Mouse (Mus musculus) left cerebral cortex, postnatal 14 days (tissue): ENCODE measurements around the gene Slc39a13. TPM values are rescaled to one million over a fixed set of nuclear protein-coding genes. Genes with fewer than 3 reads are reported as not detected.
"Not testable (repeated sequence)": the region's sequence is repeated elsewhere in the genome, so short reads cannot be mapped to it uniquely, and the experiment has no call there.

Source experiments
- DNase-seq, 2 experiments: peaks; one replicate each; pipeline ENCODE4 v3.0.0; 2021 to 2022; ENCODE audit warnings: low spot score in 2 of 2, mixed read lengths in 1 of 2
- intact Hi-C: fragments of 180-260 bp; cut with DNase I; formaldehyde crosslinking; loops from one replicate; pipeline ENCODE4 v1.15.1; 2025
- total RNA-seq, 2 experiments: library from RNA; stranded (reverse); gene quantifications; 2 replicates each; pipeline ENCODE4 v1.2.3; 2021

Gene Slc39a13
- total RNA-seq, 2 experiments from 2014 or later = 26.2 to 32.9 TPM

- intact Hi-C loops = no loop called here
- no peak for DNase-seq
Measured at GRCm38 (mm10) chr2:91071059-91071458, 842 bp upstream of the Slc39a13 start.

- intact Hi-C loops = no loop called here
- DNase-seq = no peak
Measured at GRCm38 (mm10) chr2:91069306-91070000, 764 bp downstream of the Slc39a13 start.

GRCm38 (mm10) chr2:91068872-91069165, 1.4 kb downstream of the Slc39a13 start:
- intact Hi-C loops = no loop called here
- no peak for DNase-seq

- DNase-seq = no peak
- intact Hi-C loops = no loop called here
Measured at GRCm38 (mm10) chr2:91068162-91068871, 1.9 kb downstream of the Slc39a13 start.

DNA sequence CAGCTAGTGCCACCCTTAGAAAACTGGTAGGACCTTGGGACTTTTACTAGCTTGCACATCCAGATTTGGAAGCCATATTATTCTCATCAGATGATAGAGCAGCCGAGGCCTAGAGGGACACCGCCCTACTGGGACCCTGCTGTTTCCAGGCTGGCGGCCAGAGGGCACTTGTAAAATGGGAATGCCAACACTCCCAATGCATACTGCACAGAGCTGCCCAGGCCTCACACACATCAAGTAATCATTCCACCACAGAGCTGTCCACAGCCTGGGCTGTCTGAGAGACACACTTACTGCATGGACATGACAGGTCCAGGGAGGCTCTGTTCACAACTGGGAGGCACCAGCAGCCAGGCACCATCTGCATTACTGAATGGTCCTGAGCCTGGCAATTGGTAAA, 3.8 kb downstream of the Slc39a13 start:
- intact Hi-C loops = no loop called here
- no peak for DNase-seq

- DNase-seq = peak; percentile 55 to 72
- intact Hi-C loops = no loop called here
Measured at GRCm38 (mm10) chr2:91065544-91065943, 4.7 kb downstream of the Slc39a13 start.

GRCm38 (mm10) chr2:91064211-91064610, 6.0 kb downstream of the Slc39a13 start:
- intact Hi-C loops = loop anchor here (5.0 kb wide), 1 partner anchor 197 kb away; no protein-coding TSS in a partner anchor
- no peak for DNase-seq

DNA sequence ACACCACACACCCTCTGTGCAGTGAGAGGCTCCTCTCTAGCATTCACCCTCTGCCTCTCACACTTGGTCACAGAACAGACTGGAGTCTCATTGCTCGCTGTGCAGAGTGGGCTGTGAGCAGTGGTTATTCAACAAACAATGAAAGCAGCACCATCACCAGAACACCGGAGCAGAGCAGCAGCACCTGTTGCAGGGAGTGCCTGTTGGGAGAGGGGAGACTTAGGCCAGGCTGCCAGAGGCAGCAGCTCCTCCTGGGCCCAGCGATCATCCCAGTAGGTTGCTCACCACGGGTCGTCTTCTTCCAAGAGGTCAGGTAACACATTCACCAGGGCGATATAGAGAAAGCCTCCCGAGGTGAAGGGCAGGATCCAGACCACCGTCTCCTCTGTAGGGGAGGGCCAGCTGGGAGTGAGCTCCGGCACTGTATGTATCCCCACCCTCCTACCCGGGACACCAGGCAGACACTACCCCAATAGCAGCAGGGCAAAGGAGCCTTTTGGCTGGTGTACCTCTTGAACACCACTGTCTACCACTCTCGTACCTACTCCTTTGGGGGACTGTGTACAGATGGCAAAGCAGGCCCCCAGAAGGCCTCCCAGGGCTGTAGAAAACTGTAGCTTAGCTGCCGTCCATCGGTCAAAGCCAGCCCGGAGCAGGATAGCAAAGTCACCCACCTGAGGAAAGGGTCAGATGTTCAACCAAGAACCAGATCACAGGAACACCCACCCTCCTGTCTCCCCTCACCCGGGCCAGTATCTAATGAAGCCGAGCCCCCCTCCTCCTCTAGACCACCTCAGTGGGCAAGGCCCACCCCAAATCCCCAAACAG, 7.2 kb downstream of the Slc39a13 start:
- no peak for DNase-seq
- intact Hi-C loops = loop anchor here (5.0 kb wide), 1 partner anchor 196 kb away; no protein-coding TSS in a partner anchor

GRCm38 (mm10) chr2:91061849-91062481, 8.3 kb downstream of the Slc39a13 start:
- DNase-seq = no peak
- intact Hi-C loops = loop anchor here (5.0 kb wide), 1 partner anchor 195 kb away; no protein-coding TSS in a partner anchor

GRCm38 (mm10) chr2:91060544-91061355, 9.5 kb downstream of the Slc39a13 start:
- intact Hi-C loops = loop anchor here (5.0 kb wide), 1 partner anchor 193 kb away; no protein-coding TSS in a partner anchor
- peak; percentile 80 to 87 for DNase-seq

GRCm38 (mm10) chr2:91059376-91059775, 10.8 kb downstream of the Slc39a13 start:
- no peak for DNase-seq
- intact Hi-C loops = no loop called here

DNA sequence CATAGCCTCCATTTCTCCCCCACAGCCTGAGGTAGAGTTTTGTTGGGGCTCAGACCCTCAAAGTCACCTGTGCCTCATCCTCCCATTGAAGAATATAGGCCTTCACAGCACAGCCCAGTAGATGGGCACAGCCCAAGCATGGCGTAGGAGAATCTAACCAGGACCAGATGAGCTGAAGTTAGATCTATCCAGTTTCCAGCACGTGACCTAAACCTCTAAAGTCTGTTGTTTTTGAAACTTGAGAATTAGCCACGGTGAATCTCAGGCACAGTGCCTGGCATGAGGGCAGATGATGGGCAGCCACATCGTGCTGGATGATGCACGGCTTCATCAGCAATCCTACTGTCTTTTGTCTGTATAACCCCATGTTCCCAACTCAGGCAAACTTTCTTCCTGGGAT, 11.8 kb downstream of the Slc39a13 start:
- no peak for DNase-seq
- intact Hi-C loops = no loop called here

DNA sequence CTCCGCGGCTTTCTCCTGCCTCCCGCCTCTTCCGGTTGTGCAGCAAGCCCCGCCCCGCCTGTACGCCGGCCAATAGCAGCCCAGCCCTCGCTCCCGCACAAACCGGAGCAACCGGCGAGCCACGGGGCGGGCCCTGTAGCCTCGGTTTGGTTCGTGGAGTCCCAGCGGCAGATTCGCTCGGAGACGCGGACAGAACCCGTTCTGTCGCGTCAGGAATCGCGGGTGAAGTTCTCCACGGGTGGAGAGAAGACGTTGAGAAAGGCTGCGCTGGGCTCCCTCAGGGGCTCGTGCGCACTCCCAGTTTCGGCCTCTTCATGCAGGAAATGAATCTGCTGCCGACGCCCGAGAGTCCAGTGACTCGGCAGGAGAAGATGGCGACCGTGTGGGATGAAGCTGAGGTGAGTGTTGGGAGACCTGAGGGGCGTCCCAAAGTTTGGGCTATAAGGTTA, 16.3 kb downstream of the Slc39a13 start, which contains the start of gene Psmc3:
Gene Psmc3, plus strand, starts transcription at position 76 of the 449 bp plus-strand sequence.
- DNase-seq = peak; percentile 96
- intact Hi-C loops = no loop called here

- DNase-seq = no peak
- intact Hi-C loops = no loop called here
Measured at GRCm38 (mm10) chr2:91053181-91053933, 16.9 kb downstream of the Slc39a13 start.

DNA sequence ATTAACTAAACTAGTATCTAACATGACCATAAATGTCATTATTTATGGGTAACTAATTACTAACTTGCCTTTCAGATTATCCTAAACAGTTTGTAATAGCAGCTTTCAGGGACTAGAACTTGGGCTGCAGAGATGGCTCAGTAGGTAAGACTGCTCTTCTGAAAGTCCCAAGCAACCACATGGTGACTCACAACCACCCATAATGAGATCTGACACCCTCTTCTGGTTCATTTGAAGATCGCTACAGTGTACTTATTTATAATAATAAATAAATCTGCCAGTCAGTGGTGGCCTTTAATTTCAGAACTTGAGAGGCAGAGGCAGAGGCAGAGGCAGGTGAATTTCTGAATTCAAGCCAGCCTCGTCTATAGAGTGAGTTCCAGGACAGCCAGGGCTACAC, 17.5 kb downstream of the Slc39a13 start:
- DNase-seq = no peak
- intact Hi-C loops = no loop called here

DNA sequence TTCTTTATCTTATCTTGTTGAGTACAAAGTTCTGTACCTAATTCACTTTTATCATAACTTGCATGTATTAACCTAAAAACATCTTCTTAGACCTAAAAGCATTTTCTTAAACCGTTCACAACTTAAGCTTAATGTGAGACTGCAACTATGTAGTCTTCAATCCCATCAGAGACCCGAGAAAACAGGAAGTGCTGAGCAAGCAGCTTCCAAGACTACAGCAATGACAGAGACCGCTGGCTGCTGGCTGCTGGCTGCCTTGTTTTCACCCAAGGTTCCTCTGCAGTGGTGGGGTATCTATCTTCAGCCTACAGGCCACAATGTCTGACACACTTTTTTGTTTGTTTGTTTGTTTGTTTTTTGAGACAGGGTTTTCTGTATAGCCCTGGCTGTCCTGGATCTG, 18.3 kb downstream of the Slc39a13 start:
- no peak for DNase-seq
- intact Hi-C loops = no loop called here

- DNase-seq = no peak
- intact Hi-C loops = no loop called here
Measured at GRCm38 (mm10) chr2:91047359-91047758, 22.9 kb downstream of the Slc39a13 start.

DNA sequence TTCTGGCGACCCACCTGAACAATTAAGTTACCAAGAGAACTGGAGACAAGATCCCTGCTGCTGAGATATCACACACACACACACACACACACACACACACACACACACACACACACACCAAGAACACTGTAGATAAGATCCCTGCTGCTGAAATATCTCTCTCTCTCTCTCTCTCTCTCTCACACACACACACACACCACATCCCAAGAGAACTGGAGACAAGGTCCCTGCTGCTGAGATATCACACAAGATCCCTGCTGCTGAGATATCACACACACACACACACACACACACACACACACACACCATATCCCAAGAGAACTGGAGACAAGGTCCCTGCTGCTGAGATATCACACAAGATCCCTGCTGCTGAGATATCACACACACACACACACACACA, 24.4 kb downstream of the Slc39a13 start:
- DNase-seq, intact Hi-C loops: not testable (repeated sequence)
